Mouse (Mus musculus) liver, embryonic 14.5 days (tissue): ENCODE data around the gene Abhd17c.

Experiments used
- CTCF ChIP-seq: IDR thresholded peaks from 2 replicates; pipeline ENCODE4 v1.5.1; 2016; ENCODE audit warnings: antibody characterized with exemption, low read depth, control low read depth
- EP300 ChIP-seq: IDR thresholded peaks from 2 replicates; pipeline ENCODE4 v1.6.1; 2016; ENCODE audit warnings: antibody characterized with exemption, low read depth

- TF ChIP-seq CTCF (no peak), EP300 (no peak)
Measured at GRCm38 (mm10) chr7:84166721-84167419, 15.2 kb upstream of the Abhd17c start.
